Mouse (Mus musculus): ENCODE data around the gene Gatad1. TPM values are rescaled to one million over a fixed set of nuclear protein-coding genes. Genes with fewer than 3 reads are reported as not detected.

Gatad1 gene
- polyA plus RNA-seq, 1 experiment from 2014 or later: 72.0 TPM

- no peaks in the 10 kb centered on the region for H3K27me3 ChIP-seq (ENCODE audit: control insufficient read depth, insufficient read depth, low read length)
- ATAC-seq (ENCODE audit: insufficient number of reproducible peaks, insufficient read depth, low FRiP score, low read depth): peak; percentile 98
- H3K27ac ChIP-seq (replicated peaks in 1 of 2; ENCODE audit: control insufficient read depth in 1 of 2, insufficient read depth in 1 of 2, low read depth in 2 of 2, low read length in 2 of 2): peak within 1 kb of the TSS; percentile 73 to 78
- peaks cover 7% of the 10 kb centered on the region for H3K36me3 ChIP-seq (ENCODE audit: control insufficient read depth, insufficient read depth, low read length)
- H3K4me1 ChIP-seq (ENCODE audit: control insufficient read depth in 2 of 2, insufficient read depth in 2 of 2, low read length in 2 of 2): peaks cover 3 to 18% of the 10 kb centered on the region in 2 experiments; a peak in 3 of 4 replicates
- peak within 1 kb of the TSS; percentile 84 for H3K9ac ChIP-seq (ENCODE audit: low read length)
- no peaks in the 10 kb centered on the region for H3K9me3 ChIP-seq (ENCODE audit: control insufficient read depth, low read length)
- H3K4me2 ChIP-seq (ENCODE audit: low read length): peak within 1 kb of the TSS; percentile 98
- H3K4me3 ChIP-seq (ENCODE audit: control insufficient read depth in 1 of 2, insufficient read depth in 1 of 2, low read depth in 1 of 2, low read length in 2 of 2): peak within 1 kb of the TSS; percentile 91 to 98
- WGBS: under 1% methylated on average over 50 of the region's 50 CpGs
Measured at GRCm38 (mm10) chr5:3595693-3596398, 61.1 kb downstream of the Gatad1 start, which contains the start of gene Pex1. Gene Pex1 (plus strand): TSS chr5:3596066.

Small RNAs within 50 kb of the gene (microRNA-seq; reads per million reads assigned to microRNA genes)
- gene Gm22926 (not detected), gene Gm26238 (not detected)

Other genes starting within 250 kb of the Gatad1 start
- gene Fam133b, start 113.4 kb downstream of the Gatad1 start, polyA plus RNA-seq (2014; fragmentation: Nextera tagmentation; extraction: Ambion mirVana): 17.1 and 20.1 TPM in 2 replicates
- gene 1700109H08Rik, start 85.6 kb downstream of the Gatad1 start, polyA plus RNA-seq (2014; fragmentation: Nextera tagmentation; extraction: Ambion mirVana): 2.9 and 3.5 TPM in 2 replicates
- 9.9 and 12.0 TPM in 2 replicates for gene Pex1, start 61.1 kb downstream of the Gatad1 start, polyA plus RNA-seq (2014; fragmentation: Nextera tagmentation; extraction: Ambion mirVana)
- gene Rbm48, start 60.6 kb downstream of the Gatad1 start, polyA plus RNA-seq (2014; fragmentation: Nextera tagmentation; extraction: Ambion mirVana): 9.2 and 10.0 TPM in 2 replicates
- not detected in 2 replicates for gene Tmbim7, start 6.0 kb downstream of the Gatad1 start, polyA plus RNA-seq (2014; fragmentation: Nextera tagmentation; extraction: Ambion mirVana)
- 8.0 and 8.9 TPM in 2 replicates for gene Ankib1, start 145.7 kb upstream of the Gatad1 start, polyA plus RNA-seq (2014; fragmentation: Nextera tagmentation; extraction: Ambion mirVana)
- 38.4 and 41.4 TPM in 2 replicates for gene Krit1, start 146.0 kb upstream of the Gatad1 start, polyA plus RNA-seq (2014; fragmentation: Nextera tagmentation; extraction: Ambion mirVana)
- gene Lrrd1, start 188.0 kb upstream of the Gatad1 start, polyA plus RNA-seq (2014; fragmentation: Nextera tagmentation; extraction: Ambion mirVana): 0.30 and 0.32 TPM in 2 replicates
- gene Mterf1a, start 236.7 kb upstream of the Gatad1 start, polyA plus RNA-seq (2014; fragmentation: Nextera tagmentation; extraction: Ambion mirVana): 4.8 and 5.0 TPM in 2 replicates

All from heart, embryonic 14.5 days (tissue).